Mouse (Mus musculus): ENCODE data around the gene Ranbp10. TPM values are rescaled to one million over a fixed set of nuclear protein-coding genes. Genes with fewer than 3 reads are reported as not detected.
"Not testable (repeated sequence)": the region's sequence is repeated elsewhere in the genome, so short reads cannot be mapped to it uniquely, and the experiment has no call there.

Ranbp10 gene
- total RNA-seq, 2 experiments from 2014 or later, result 6.4 to 10.5 TPM

GRCm38 (mm10) chr8:105836991-105837390, 9.8 kb upstream of the Ranbp10 start:
- ATAC-seq (ENCODE audit: poor library complexity, severe bottlenecking), result no peak

DNA sequence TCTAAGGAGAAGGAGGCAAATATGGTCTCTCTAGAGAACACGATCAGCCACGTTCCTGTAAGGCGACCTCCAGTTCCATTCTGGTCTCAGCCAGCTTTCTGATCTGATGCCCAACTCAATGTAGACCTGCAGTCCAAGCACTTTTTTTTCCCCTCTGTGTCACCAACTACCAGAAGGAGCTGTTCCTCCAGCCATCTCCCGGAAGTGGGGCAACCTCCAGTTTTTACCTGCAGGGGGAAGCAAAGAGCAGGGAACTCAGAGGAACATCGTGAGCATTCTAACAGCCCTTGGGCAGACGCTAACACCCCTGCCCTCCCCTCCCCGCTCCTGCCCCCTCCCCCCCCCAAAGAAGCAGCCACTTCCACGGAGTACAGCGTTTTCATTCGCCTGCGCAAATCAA, 8.2 kb upstream of the Ranbp10 start:
- peak; percentile 100 for ATAC-seq (ENCODE audit: poor library complexity, severe bottlenecking)

- not testable (repeated sequence) for ATAC-seq (ENCODE audit: poor library complexity, severe bottlenecking)
These were observed 6.6 kb upstream of the Ranbp10 start for GRCm38 (mm10) chr8:105833740-105834139.

- ATAC-seq (ENCODE audit: poor library complexity, severe bottlenecking), result no peak
These were observed 771 bp downstream of the Ranbp10 start for GRCm38 (mm10) chr8:105826379-105826778.

GRCm38 (mm10) chr8:105825506-105825905, 1.6 kb downstream of the Ranbp10 start:
- ATAC-seq (ENCODE audit: poor library complexity, severe bottlenecking), result no peak

DNA sequence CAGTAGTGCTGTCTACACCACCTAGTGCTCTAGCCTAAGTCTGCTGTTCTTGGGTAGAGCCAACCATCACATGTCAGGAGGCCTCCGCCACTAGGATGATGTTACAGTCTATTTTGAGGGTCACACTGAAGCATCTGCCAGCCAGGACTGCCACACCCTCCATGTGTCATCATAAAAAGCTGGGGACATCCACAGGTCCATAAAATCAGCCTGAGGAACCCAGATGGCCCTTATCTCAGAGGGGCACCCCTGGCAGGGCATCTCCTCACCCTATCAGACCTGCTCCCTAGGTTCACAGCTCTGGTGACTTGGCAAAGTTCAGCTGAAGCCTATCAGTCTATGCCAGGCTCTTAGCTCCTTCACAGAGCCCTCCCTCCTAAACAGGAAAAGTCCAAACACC, 6.2 kb downstream of the Ranbp10 start:
- ATAC-seq (ENCODE audit: poor library complexity, severe bottlenecking), result peak; percentile 59; the same call in 1 of the 2 replicates

- no peak for ATAC-seq (ENCODE audit: poor library complexity, severe bottlenecking)
These were observed 7.5 kb downstream of the Ranbp10 start for GRCm38 (mm10) chr8:105819659-105820058.

DNA sequence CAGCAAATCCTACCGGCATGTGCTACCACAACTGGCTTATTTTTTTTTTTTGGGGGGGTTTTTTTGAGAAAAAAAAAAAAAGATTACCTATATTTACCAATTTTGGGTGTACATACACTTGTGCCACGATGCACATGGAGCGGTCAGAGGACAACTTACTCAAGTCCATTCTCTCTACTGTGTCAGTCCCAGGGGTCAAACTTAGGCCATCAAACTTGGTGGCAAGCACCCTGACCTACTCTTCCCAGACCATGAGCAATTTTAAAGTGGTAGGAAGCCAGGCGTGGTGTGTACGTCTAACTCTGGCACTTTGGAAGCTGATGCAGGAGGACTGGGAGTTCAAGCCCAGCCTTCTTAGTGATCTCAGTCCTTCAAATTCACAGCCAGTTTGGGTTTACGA, 13.9 kb downstream of the Ranbp10 start:
- ATAC-seq (ENCODE audit: poor library complexity, severe bottlenecking), result no peak

- ATAC-seq (ENCODE audit: poor library complexity, severe bottlenecking), result no peak
These were observed 14.6 kb downstream of the Ranbp10 start for GRCm38 (mm10) chr8:105812511-105812910.

DNA sequence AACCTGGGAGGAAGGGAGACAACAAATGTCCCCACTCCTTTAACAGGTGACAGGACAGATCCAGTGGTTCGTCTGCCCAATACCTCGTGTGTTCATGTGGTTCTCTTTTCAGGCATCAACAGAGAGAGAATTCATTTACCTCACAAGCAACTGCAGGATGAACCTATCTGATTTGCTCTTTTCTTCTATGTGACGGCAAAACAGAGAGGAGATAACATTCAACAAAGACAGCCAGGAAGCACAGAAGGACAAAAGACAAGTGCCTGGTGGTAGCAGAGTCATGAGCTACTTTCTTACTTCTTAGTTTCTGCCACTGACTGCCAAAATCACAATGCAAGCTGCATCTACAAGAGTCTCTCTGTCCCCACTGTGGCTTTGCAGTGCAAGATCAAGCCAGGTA, 15.6 kb downstream of the Ranbp10 start:
- no peak for ATAC-seq (ENCODE audit: poor library complexity, severe bottlenecking)

DNA sequence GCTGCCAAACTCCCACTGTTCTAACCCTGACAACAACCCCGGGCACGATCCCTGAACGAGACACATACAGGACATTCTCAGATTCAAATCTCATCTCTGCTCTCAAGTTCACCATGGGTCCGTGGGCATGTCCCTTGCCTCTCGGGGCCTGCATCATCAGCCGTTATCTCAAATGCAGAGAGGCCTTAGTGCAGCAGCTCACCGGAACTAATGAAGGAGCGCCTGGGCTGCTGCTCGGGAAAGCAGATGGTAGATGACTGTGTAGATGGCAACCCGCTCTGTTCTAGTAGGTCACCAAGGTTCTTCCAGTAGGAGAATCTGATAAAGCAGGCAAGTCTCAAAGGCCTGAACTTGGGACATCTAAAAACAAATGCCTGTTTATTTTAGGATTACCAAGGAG, 16.1 kb downstream of the Ranbp10 start:
- ATAC-seq (ENCODE audit: poor library complexity, severe bottlenecking), result no peak

DNA sequence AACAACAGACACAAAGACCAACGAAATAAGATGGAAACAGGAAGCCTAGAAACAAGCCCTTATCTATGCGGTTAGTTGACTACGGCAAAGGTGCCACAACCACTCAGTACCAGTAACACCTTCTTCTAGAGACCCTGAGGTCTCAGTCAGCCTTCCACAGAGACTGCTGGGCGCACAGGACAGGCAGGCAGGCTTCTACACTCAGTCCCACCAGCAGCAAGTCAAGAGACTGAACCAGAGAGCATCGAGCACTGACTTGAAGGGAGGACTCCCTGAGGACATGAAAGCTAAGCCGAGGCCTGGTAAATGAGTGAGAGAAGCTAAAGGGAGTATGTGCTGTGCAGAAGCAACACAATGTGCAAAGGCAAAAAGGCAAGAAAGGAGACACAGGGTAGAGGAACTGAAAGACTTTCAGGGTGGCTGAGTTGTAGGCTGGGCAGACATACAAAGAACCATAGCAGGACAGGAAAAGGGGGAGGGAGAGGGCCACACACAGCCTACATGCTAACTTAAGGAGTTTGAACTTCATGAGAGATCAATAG, 16.8 kb downstream of the Ranbp10 start:
- peak; percentile 74 for ATAC-seq (ENCODE audit: poor library complexity, severe bottlenecking)

GRCm38 (mm10) chr8:105808480-105808879, 18.7 kb downstream of the Ranbp10 start:
- 0 out of 2 replicates have a peak, but pooled peaks have one; percentile 27 for ATAC-seq (ENCODE audit: poor library complexity, severe bottlenecking)

- no peak for ATAC-seq (ENCODE audit: poor library complexity, severe bottlenecking)
These were observed 19.4 kb downstream of the Ranbp10 start for GRCm38 (mm10) chr8:105807766-105808165.

DNA sequence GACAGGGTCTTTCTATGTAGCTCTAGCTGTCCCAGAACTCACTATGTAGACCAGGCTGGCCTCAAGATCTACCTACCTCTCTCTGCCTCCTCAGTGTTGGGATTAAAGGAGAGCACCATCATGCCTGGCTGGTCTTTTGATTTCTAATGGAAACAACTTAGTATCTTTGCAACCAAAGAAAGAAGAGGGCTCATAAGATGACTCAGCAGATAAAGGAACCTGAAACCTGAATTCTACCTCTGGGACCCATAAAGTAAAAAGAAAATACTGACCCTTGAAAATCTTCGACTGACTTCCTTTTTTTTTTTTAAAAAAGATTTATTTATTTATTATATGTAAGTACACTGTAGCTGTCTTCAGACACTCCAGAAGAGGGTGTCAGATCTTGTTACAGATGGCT, 21.2 kb downstream of the Ranbp10 start:
- ATAC-seq (ENCODE audit: poor library complexity, severe bottlenecking), result no peak

DNA sequence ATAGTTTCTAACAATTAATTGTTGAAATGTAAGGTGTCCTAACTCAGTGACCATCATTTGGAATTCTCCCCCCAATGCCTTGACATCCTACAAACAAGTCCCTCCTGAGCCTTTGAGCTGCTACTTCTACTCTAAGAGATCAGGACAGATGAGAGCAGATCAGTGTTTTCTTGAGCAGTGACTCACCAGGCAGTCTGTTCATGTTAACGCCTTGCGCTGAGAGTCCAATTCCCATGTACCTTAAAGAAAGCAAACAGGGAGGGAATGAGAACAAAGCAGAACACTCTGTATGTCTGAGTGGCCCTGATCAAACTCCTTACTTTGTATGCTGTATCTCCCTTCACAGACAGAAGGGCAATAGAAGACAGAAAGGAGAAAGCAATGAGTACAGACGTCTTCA, 21.8 kb downstream of the Ranbp10 start:
- ATAC-seq (ENCODE audit: poor library complexity, severe bottlenecking), result no peak

- no peak for ATAC-seq (ENCODE audit: poor library complexity, severe bottlenecking)
These were observed 22.4 kb downstream of the Ranbp10 start for GRCm38 (mm10) chr8:105804797-105805196.

- 0 out of 2 replicates have a peak, but pooled peaks have one; percentile 24 for ATAC-seq (ENCODE audit: poor library complexity, severe bottlenecking)
These were observed 25.8 kb downstream of the Ranbp10 start for GRCm38 (mm10) chr8:105801153-105801904.

DNA sequence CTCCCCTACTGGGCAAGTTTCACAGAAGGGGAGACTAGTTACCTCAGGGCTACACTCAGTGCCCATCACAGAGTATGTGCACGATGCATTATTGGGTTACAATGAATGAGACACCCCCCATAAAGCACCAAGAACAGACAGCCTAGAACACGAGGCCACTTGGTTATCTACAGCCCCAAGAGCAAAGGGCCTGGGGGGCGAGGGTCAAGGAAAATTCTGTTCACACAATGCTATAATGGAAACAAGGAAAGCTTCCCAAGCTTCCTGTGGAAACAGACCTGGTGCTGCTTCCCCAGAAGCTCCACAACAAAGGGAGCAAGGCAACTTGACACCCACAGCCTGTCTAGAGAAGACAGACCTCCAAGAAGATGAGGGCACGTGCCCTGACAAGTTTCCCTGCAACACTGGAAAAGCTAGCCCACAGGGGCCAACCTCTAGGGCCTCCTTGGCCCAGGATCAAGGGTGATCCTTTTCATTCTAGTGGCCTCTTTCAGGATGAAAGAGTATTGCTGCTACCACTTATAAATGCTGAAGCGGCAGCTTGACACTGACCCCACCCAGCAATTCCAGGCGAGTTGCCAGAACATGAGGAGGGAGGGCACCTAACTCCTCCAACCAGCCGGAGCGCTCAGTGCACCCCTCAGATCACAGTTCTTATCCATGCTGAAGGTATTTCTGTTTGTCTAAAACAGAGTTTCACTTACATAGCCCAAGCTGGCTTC, 27.9 kb downstream of the Ranbp10 start:
- peak; percentile 33; the same call in 1 of the 2 replicates for ATAC-seq (ENCODE audit: poor library complexity, severe bottlenecking)

GRCm38 (mm10) chr8:105798408-105798807, 28.7 kb downstream of the Ranbp10 start:
- ATAC-seq (ENCODE audit: poor library complexity, severe bottlenecking), result no peak

- no peak for ATAC-seq (ENCODE audit: poor library complexity, severe bottlenecking)
These were observed 31.4 kb downstream of the Ranbp10 start for GRCm38 (mm10) chr8:105795785-105796184.

All from megakaryocyte, adult 5-6 weeks (primary cell).